Mouse (Mus musculus) lung, postnatal 0 days (tissue): ENCODE data around the gene Htatip2.

ENCODE experiments used
- CTCF ChIP-seq: IDR thresholded peaks from 2 replicates; pipeline ENCODE4 v1.5.1; 2016; ENCODE audit warnings: antibody characterized with exemption, mild to moderate bottlenecking
- EP300 ChIP-seq: IDR thresholded peaks from 2 replicates; pipeline ENCODE4 v1.6.1; 2016; ENCODE audit warnings: antibody characterized with exemption, mild to moderate bottlenecking, control low read depth

GRCm38 (mm10) chr7:49805618-49806017, 46.7 kb downstream of the Htatip2 start:
- TF ChIP-seq EP300, result no peak
- TF ChIP-seq CTCF, result no peak
